Mouse (Mus musculus): ENCODE measurements around the gene Lrig1. TPM values are rescaled to one million over a fixed set of nuclear protein-coding genes. Genes with fewer than 3 reads are reported as not detected.

Lrig1 gene
- total RNA-seq, 2 experiments from 2014 or later: 27.4 to 31.8 TPM

DNA sequence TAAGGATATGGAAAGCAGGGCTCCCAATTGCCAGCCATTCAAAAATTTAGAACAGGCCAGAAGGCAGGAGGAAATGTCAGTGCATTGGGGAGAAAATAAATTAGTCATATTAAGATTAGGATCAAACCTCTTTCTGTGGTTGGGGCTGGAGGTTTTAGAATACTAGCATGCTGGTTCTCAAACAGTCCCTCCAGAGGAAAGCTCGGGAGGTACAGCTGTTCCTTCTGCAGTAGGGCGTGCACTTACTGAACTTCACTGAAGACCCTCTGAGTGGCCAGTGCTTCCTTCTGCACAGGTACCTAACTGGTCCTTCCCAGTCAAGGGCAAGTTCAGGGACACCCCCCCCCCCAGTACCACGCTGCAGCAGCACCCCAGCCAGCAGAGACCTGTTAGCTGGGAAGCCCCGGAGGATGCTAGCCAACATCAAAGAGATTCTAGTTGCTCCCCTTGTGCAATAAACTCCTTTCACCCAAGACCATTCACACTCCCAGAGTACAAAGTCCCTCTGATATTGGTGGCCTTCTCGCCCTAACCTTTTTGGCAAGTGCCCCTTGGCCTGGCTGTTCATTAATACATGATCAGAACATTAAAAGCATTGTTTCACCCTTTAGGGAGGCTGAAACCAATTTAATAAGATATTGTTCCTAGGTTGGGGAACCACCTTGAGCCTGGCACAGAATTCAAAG lies 19.1 kb downstream of the Lrig1 start:
- DNase-seq (ENCODE audit: low spot score in 2 of 2): no peak
- intact Hi-C loops (cut with DNase I): no loop called here

DNA sequence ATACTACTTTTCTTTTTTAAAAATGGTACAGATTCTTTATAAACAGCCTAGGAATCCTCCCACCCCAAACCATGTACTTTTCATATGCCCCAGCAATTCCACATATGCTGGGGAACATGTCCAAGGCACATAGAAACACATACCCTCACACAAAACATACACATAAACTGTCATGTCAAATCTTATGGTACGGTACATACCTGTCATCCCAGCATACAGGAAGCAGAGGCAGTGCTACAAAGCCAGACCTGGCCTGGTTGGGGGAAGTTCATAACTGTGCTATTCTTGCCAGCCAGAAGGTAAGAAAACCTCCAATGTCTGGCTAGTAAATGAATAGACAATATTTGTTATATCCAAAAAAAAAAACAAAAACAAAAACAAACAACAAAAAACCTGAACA lies 20.7 kb downstream of the Lrig1 start:
- no peak for DNase-seq (ENCODE audit: low spot score in 2 of 2)
- intact Hi-C loops (cut with DNase I): no loop called here

DNA sequence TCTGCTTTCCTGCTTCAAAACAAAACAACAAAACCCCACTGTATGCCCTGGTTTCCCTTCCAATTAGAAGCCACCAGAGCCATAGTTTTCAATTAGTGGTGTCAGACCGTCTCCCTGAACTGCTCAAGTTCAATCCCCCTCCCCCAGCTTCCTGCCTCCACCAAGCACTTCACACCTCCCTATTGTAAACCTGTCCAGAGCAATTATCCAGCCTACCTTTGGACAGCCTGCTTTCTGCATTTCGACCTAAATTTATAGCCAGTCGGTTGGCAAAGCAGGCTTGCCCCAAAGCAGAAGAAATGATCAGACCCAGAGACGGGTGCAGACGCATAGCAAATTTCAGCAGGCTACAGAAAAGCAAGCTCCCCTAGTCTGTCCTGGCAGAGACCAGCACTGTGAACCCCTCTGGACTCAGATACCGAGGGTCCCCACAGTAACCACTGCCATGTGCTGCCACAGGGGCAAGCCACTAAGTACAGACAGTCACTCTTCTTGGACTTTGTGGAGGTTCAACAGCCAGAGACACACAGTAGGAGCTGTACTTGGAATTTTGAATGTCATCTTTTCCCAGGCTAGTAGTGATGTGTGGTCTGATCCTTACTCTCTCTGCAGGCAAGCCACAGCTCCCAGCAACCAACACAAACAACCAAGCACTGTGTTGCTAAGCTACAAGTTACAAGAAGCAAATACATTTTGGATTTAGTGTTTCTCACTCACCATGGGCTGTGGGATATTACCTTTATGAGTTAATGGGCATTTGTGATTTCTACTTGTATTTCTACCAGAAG lies 21.4 kb downstream of the Lrig1 start:
- DNase-seq (ENCODE audit: low spot score in 2 of 2): no peak
- intact Hi-C loops (cut with DNase I): no loop called here

DNA sequence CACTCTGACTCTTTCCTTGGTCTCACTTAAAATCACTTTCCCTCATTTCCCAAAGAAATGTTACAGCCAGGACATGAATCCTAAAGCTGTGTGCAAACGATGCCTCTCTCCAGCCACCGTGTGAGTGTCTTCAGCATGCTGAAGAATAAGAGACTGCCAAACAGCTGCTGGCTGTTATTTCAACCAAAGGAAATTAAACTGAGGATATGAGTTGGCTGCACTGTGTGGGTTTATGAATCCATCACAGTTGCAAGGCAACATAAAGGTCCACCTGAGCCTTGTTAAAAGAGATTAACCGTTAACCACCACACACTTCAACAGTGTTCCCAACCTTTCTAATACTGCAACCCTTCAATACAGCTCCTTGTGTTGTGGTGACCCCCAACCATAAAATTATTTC lies 22.5 kb downstream of the Lrig1 start:
- DNase-seq (ENCODE audit: low spot score in 2 of 2): no peak
- intact Hi-C loops (cut with DNase I): no loop called here

DNA sequence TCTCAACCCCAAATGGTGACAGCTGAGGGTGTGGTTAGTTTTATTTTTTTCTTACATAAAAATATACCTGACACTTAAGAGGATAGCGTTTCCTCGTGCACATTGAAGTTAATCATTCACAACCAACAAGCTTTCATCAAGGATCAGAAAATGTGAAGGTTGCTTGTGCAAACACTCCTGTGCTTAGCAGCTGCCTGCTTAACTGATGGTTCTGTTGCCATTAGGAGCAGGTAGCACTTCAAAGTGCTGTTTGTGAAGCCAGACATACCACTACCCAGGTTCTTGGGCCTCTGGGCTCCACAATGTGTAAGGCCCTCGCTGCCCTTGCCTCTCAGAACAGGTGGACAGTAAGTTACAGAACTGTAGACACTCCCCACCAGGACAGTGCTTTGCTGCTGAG lies 23.1 kb downstream of the Lrig1 start:
- no peak for DNase-seq (ENCODE audit: low spot score in 2 of 2)
- intact Hi-C loops (cut with DNase I): no loop called here

DNA sequence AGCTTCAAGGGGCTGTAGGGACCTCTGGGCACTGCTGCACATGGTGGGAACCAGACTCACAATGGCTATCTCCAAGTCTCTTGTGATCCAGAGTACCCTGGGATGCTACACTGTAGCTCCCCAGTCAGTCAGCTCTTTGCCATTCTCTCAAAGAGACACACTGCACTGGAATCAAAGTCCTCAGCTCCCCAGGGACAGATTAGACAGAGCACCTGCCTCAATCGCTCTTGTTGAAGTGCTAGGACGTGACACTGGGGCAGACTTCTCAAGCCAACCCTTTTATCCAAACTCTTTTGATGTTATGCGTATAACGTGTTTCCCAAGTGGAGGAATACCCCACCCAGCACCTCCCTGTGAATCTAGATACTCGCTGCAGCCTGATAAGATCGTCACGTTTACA lies 23.7 kb downstream of the Lrig1 start:
- intact Hi-C loops (cut with DNase I): no loop called here
- DNase-seq (ENCODE audit: low spot score in 2 of 2): no peak

DNA sequence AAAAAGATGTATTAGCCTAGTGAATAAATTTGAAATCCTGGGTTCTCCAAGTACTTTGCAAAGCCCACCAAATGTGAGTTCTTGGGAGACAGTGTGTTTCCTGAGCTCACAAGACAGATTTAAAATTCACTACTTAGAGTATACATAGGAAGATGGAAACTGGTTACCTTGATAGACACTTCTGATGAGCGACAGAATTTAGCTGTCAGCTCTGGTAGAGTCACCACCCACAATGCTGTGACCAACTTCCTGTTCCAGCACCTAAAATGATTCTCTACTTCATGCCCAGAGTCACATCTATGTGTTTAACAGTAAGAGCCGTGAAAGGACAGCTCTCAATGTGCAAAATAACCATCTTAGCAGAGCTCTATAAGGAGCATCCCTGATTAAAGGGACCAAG lies 27.5 kb downstream of the Lrig1 start:
- DNase-seq (ENCODE audit: low spot score in 2 of 2): no peak
- intact Hi-C loops (cut with DNase I): no loop called here

DNA sequence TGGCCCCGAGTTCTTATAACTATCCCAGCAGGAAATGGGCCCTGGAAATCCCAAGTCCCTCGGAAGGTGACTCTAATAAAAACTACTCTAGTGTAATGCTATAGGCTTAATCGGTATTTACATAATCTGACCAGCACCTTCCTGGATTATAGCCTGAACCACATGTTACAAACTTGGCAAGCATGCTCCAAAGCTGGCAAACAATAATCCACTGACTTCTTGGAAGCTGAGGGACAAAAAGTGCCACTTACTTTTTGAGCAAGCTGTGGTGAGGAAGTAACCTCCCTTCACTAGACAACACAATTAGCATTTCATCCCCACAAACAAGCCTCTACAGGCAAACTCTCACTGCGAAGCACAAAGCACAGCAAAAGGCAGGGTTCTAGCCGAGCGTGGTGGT lies 30.6 kb downstream of the Lrig1 start:
- intact Hi-C loops (cut with DNase I): no loop called here
- no peak for DNase-seq (ENCODE audit: low spot score in 2 of 2)

DNA sequence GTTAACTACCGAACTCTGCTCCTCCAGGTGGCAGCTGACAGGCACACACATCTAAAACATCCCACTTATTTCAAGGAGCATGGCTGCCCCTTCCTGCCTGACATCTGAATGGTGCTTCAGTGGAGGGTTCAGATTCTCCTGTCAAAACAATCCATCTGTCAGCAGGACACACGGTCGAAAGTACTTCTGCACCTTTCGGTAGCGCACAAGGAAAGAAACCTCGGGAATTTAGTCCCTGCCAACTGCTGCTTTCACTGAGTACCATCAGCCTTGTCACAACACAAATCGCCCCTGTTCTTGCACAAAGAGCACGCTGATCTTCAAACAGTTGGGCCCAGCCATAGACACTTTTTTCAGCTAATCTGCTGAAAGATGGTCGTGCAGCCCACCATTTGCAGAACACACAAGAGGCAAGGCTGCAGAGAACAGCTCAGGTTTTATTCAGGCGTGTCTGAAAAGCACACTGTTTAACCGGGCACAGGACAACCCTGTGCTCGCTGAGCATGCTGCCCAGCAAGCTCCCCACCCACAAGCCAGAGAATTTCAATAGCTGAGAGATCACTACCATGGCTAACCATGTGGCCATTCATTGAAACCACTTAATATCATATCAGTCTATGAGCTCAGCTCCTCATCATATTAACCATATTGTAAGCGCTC lies 31.6 kb downstream of the Lrig1 start:
- intact Hi-C loops (cut with DNase I): no loop called here
- no peak for DNase-seq (ENCODE audit: low spot score in 2 of 2)

DNA sequence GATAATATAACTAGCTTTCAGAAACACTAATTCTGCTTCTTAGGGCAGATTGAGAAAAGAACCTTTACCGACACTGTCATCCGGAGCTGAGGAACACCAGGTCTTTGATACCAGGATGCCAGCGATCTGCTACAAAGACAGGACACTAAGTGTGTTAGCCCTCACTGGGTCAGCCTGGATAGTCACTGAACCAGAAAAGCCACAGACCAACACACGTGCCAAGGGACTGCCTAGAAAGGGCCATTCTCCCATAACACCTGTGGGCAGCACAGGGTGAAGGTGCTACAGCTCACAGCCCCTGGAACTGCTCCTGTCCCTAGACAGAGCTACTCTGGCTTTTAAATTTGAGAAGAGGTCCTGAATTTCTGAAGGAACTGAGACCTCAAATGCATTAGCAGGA lies 32.8 kb downstream of the Lrig1 start:
- intact Hi-C loops (cut with DNase I): no loop called here

DNA sequence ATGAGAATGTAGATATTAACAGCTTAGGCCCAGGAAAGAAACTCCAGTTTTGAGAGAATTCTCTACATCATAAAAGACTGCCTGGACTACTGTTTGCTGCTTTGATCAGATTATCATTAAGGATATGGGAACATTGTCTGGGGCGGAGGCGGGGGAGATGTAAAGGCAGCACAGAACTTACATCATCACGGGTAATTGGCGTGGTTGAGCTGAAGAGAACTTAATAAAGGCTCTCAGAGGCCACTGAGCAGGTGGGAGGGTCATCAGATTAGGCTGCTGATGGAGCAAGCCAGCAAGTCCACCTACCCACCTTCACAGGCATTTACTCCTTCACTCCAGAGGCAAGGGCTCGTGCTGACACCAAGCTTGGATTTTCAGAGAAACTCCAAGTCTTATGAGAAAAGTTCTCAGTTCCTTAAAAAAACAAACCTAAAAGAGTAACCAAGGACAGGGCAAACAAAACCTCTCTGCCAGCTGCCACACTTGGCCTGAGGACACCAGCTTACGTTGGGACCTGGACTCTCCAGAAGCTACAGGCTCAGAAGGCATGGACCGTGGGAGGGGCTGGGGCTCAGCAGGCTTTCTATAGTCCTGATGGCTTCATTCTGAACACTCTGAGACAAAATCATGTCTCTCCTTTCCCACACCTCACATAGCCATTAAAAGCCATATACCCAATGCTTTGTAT lies 33.4 kb downstream of the Lrig1 start:
- intact Hi-C loops (cut with DNase I): no loop called here
- DNase-seq (ENCODE audit: low spot score in 2 of 2): no peak

More for the DNA sequence above, 32.8 kb downstream of the Lrig1 start:
- no peak for DNase-seq (ENCODE audit: low spot score in 2 of 2)

DNA sequence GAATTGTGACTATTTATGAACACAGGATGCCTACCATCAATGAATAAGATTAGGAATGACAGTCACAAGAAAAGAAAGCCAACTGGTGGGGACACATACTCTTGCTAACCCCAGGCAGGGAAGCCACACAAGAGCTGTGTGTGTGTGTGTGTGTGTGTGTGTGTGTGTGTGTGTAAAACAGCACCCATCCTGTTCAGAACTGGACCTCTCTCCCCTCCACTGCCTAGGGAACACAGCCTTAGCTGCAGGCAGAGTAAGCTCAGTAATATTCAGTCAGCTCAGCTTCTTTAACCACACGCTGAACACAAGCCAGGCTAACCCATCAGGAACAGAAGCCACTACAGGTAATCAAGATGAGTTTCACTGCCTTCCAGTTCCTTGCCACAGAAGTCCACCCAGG lies 34.3 kb downstream of the Lrig1 start:
- intact Hi-C loops (cut with DNase I): no loop called here
- no peak for DNase-seq (ENCODE audit: low spot score in 2 of 2)

DNA sequence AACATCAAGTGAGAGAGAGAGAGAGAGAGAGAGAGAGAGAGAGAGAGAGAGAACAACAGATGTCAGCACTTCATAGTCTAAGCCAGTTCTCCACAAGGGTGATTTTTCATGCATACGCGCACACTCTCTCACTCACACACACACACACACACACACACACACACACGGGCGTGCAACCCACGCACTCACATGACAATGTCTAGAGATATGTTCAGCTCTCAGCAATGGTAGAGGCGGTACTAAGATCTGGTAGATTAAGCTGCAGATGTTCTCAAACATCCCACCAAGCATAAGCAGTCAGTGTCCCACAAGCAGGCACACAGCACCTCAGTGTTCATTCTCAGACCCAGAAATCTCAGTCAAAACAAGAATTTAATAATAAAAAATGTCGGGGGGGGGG lies 34.7 kb downstream of the Lrig1 start:
- DNase-seq (ENCODE audit: low spot score in 2 of 2): peak in 1 of 2 experiments; percentile 31
- intact Hi-C loops (cut with DNase I): no loop called here

DNA sequence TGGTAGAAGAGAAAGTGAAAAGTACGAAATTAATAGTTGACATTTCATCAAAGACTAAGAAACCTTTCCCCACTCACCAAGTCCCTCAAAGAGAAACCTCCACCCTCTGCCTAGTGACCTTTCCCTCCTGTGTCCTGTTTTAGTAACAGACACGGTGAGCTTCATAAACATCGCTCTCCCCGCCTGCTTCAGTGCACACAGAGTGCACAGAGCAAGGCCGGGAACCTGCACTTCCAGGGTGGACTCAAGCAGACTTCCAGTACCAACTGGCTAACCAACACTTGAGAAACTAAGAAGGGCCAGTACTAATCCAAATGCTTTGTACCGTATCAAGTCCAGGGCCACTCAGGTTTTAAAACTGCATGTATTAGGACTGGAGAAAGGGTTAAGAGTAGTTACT lies 36.0 kb downstream of the Lrig1 start:
- no peak for DNase-seq (ENCODE audit: low spot score in 2 of 2)
- intact Hi-C loops (cut with DNase I): no loop called here

DNA sequence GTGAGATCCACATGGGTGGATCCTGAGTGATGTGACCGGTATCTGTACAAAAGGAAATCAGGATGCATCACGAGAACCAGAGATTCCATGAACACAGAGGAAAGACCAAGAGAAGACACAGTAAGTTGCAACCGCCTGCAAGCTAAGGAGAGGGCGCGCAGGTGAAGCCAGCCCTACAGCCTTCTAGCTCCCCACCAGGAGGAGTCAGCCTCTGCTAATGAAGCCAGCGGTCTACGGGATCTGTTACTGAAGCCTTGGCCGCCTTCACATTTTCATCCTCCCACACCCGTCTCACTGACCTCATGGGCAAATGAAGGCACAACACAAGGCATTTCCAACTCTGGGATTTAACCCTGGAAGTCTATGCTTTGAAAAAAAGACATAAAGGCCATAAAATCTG lies 38.0 kb downstream of the Lrig1 start:
- DNase-seq (ENCODE audit: low spot score in 2 of 2): no peak
- intact Hi-C loops (cut with DNase I): no loop called here

DNA sequence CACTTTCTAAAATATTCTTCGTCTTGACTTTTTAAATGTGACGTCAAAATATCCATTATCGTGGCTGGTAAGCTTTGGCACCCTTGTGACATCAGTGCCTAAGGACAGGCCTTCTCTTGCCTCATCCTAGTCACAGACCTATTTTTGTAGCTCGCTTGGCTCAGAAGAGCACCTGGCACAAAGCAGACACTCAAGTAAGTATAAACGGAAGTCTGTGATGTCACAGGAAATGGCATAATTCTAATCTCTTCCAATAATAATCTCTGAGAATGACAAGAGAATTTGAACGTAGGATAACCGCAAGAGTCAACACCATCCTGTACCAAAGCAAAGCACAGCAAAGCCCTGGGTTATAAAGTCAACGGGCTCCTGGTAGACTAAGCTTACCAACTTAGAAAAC lies 38.6 kb downstream of the Lrig1 start:
- intact Hi-C loops (cut with DNase I): no loop called here
- no peak for DNase-seq (ENCODE audit: low spot score in 2 of 2)

DNA sequence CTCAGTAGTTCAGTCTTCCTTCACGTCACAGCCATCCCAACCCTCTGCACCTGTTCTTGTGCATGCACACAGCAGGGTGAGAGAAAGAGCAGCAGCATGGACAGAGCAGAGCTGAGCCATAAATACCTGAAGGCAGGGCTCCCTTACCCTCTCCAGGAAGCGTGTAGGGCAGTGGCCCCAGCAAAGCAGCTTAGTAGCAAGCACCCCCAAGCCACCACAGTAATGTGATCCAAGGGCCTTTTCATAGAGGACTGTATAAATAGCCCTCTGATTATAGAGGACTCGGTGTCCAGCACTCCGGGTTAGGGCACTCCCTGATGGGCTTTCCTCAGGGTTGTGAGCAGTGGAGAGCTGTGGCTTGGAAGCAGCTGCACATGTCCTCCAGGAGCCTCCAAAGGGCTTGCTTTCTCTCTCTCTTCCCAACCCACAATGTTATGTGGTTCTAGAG lies 40.0 kb downstream of the Lrig1 start:
- intact Hi-C loops (cut with DNase I): no loop called here
- no peak for DNase-seq (ENCODE audit: low spot score in 2 of 2)

DNA sequence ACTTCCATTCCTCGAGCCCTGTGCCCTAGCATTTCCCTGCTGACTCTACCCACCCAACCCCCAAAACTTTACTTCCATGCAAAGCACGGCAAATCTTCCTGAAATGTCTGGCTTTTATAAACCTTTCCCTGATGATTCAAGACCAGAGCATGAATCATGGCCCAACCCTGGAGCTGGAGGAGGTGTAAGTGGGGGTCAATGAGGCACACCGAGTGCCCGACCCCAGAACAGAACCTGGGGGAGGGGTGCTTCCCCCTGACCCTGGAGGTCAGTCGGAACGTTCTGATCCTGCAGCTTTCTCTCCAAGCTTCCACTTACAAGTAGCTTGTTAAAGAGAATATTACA lies 41.9 kb downstream of the Lrig1 start:
- no peak for DNase-seq (ENCODE audit: low spot score in 2 of 2)
- intact Hi-C loops (cut with DNase I): no loop called here

DNA sequence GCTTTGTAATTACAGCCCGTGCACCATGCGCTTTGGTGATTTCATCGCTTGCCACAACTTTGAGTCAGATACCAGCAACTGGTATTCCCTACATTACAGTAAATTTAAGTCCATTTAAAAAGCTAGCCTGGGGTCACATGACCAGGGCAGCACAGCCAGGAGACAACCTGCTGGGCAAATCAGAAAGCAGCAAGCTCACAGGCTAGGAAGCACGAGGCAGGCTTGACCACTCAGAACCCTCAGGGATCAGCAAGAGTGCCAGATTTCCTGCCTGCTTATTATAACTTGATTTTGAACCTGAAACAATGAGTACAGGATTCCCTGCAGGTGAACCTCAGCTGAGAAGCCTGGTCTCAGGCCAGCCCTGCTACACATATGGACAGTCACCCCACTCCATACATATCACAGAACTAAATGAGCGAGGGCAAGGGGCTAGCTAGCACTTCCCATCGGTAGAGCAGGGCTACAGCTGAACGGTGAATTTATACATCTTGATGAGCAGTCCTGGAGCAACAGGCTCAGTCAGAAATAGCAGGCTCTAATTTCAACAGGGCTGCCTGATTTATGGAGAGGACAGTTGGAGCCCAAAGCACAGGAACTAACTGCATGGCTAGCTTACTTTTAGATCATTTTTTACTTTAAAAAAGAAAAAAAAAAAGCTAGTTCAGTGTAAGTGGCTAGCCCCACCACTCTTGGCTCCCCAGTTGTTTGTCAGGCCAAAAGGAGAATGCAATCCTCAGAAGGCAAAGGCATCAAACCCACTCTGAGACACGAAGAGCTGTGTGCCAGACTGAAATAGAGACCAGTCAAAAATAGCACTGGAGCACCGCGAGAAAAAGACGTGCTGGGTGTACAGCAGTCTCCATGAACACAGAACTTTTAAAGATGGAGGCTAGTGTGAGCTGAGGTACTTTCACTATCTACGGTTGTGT lies 42.5 kb downstream of the Lrig1 start:
- DNase-seq (ENCODE audit: low spot score in 2 of 2): no peak
- intact Hi-C loops (cut with DNase I): no loop called here

Measured in left cerebral cortex, postnatal 25 days (tissue).